In the genomic region with DNA sequence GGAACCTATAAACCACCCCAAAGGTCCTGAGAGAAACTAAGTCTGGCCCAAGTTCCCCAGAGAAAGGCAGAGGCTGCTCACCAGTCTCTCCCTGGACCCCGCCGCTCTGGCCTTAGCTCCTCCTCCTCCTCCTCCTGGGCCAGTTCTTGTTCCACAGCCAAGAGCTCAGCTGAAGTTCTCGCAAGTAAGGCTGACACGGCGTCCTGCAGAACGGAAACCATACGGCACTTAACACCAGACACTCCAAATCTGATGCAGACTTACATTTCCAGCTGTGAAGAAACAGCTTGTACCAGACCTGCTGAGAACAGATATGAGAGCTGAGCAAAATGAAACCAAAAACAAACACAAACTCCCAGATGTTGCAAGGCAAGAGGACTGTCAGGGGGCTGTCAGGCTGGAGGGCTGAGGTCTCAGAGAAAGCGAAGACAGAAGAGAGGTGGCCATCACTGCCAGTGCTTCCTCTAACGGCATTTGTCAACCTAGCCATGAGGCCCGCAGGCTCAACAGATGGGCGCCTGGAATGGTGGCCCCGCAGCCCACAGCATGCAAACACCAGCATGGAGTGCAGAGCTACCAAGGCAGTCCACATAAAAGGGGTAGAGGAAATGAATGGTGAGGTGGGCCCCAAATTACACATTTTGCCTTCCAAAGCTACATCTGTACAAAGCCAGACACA, we compare ENCODE assay signal across 8 mouse cellular contexts. TPM values are rescaled to one million over a fixed set of nuclear protein-coding genes. Genes with fewer than 3 reads are reported as not detected.
DNase-seq lines count a peak whose midpoint lies in the region; ATAC-seq and TF ChIP-seq lines count a peak whose summit lies in the region.

No protein-coding gene starts in this region.

- peak overlapping the region; percentile 33 for H3K4me3 ChIP-seq in erythroblast, embryonic 14.5 days (replicated peaks)
- peak overlapping the region; percentile 34 for H3K4me3 ChIP-seq in liver, postnatal 0 days (ENCODE audit: low read depth, low read length)
- peak overlapping the region; percentile 45 for H3K4me3 ChIP-seq in small intestine, adult 2 months (ENCODE audit: low read depth, low read length)
- no peak overlapping the region for H3K4me3 ChIP-seq in forebrain, embryonic 16.5 days (replicated peaks; ENCODE audit: low read length)

- H3K27me3 ChIP-seq in erythroblast, embryonic 14.5 days (ENCODE audit: control insufficient read depth), result no peaks in the 10 kb centered on the region
- no peaks in the 10 kb centered on the region for H3K27me3 ChIP-seq in liver, postnatal 0 days (ENCODE audit: insufficient read depth, low read length)
- H3K27me3 ChIP-seq in small intestine, adult 2 months (ENCODE audit: control insufficient read depth, insufficient read depth, low read length), result no peaks in the 10 kb centered on the region
- no peaks in the 10 kb centered on the region for H3K27me3 ChIP-seq in forebrain, embryonic 16.5 days (replicated peaks; ENCODE audit: control insufficient read depth, insufficient read depth, low read length)

- 32% methylated on average over 12 of the region's 12 CpGs for WGBS in liver, postnatal 0 days (ENCODE audit: insufficient replicate concordance)
- WGBS in small intestine, adult 2 months, result 72% methylated on average over 12 of the region's 12 CpGs
- WGBS in forebrain, embryonic 16.5 days, result 81% methylated on average over 12 of the region's 12 CpGs

- no peak for TF ChIP-seq POLR2A in small intestine, adult 2 months (IDR thresholded peaks at IDR 0.05; ENCODE audit: low read depth, low read length)

- H3K27ac ChIP-seq in liver, postnatal 0 days (ENCODE audit: low read depth), result 0 out of 2 replicates have a peak overlapping the region, but pooled peaks have one; percentile 3
- peak overlapping the region; percentile 23; the same call in 1 of the 2 replicates for H3K27ac ChIP-seq in small intestine, adult 2 months (ENCODE audit: insufficient read depth, low read depth, low read length)
- no peak overlapping the region for H3K27ac ChIP-seq in forebrain, embryonic 16.5 days (ENCODE audit: low read length)

- peak overlapping the region; percentile 54 for H3K4me2 ChIP-seq in liver, postnatal 0 days (ENCODE audit: low read depth, low read length)
- no peak overlapping the region for H3K4me2 ChIP-seq in forebrain, embryonic 16.5 days (ENCODE audit: low read length)

- H3K36me3 ChIP-seq in erythroblast, embryonic 14.5 days (ENCODE audit: control insufficient read depth), result peaks cover 13% of the 10 kb centered on the region; the same call in 1 of the 2 replicates
- H3K36me3 ChIP-seq in liver, postnatal 0 days (replicated peaks; ENCODE audit: insufficient read depth, low read length), result peaks cover 25% of the 10 kb centered on the region
- H3K36me3 ChIP-seq in small intestine, adult 2 months (ENCODE audit: control insufficient read depth, insufficient read depth, low read length), result 0 out of 2 replicates have a peak, but pooled peaks cover 3% of the 10 kb centered on the region
- peaks cover 2% of the 10 kb centered on the region; the same call in 1 of the 2 replicates for H3K36me3 ChIP-seq in forebrain, embryonic 16.5 days (ENCODE audit: control insufficient read depth, insufficient read depth)

- no peak for TF ChIP-seq EP300 in liver, postnatal 0 days (IDR thresholded peaks at IDR 0.05; ENCODE audit: low read depth)

- no peaks in the 10 kb centered on the region; the same call in 1 of the 2 replicates for H3K4me1 ChIP-seq in erythroblast, embryonic 14.5 days (ENCODE audit: control insufficient read depth)
- H3K4me1 ChIP-seq in liver, postnatal 0 days (ENCODE audit: insufficient read depth), result no peaks in the 10 kb centered on the region
- peaks cover 2% of the 10 kb centered on the region; the same call in 1 of the 2 replicates for H3K4me1 ChIP-seq in small intestine, adult 2 months (ENCODE audit: control insufficient read depth, insufficient read depth, insufficient read length, low read length)
- H3K4me1 ChIP-seq in forebrain, embryonic 16.5 days (replicated peaks; ENCODE audit: control insufficient read depth, insufficient read depth, low read length), result no peaks in the 10 kb centered on the region

- no peaks in the 10 kb centered on the region for H3K9me3 ChIP-seq in erythroblast, embryonic 14.5 days (ENCODE audit: control insufficient read depth, low read length)
- H3K9me3 ChIP-seq in liver, postnatal 0 days (ENCODE audit: low read length), result no peaks in the 10 kb centered on the region
- no peaks in the 10 kb centered on the region for H3K9me3 ChIP-seq in forebrain, embryonic 16.5 days (ENCODE audit: control insufficient read depth, low read length)

- no peak overlapping the region for H3K9ac ChIP-seq in liver, postnatal 0 days (replicated peaks)
- H3K9ac ChIP-seq in forebrain, embryonic 16.5 days (replicated peaks; ENCODE audit: low read depth, low read length), result no peak overlapping the region

- peak; percentile 39 for DNase-seq in Muller cell, postnatal 12 days (ENCODE audit: inconsistent ontology term)
- peak; percentile 65 for DNase-seq in gastrocnemius, adult 18-20 months (ENCODE audit: low spot score)
- peak; percentile 12 for DNase-seq in induced T-regulatory cell, adult 2 months (ENCODE audit: low read depth)
- peak; percentile 31 for DNase-seq in liver, postnatal 0 days

- no peak; the same call in 1 of the 2 replicates for ATAC-seq in erythroblast, adult 5-6 weeks (replicated peaks; ENCODE audit: low FRiP score, poor library complexity, severe bottlenecking)
- ATAC-seq in liver, postnatal 0 days, result 0 out of 2 replicates have a peak, but pooled peaks have one; percentile 19
- ATAC-seq in forebrain, embryonic 16.5 days, result no peak

- no peak for TF ChIP-seq CTCF in liver, postnatal 0 days (IDR thresholded peaks at IDR 0.05; ENCODE audit: low read depth)
- no peak for TF ChIP-seq CTCF in small intestine, adult 2 months (IDR thresholded peaks at IDR 0.05; ENCODE audit: extremely low read depth, insufficient read length, insufficient replicate concordance, low read depth, low read length)

RNA-seq across cellular contexts. Expression of gene Cldn22, which starts 27.7 kb away (rescaled TPM):
- polyA plus RNA-seq in erythroblast, embryonic 14.5 days (2012), result not detected in 2 replicates
- not detected in 2 replicates for total RNA-seq in erythroblast, adult 5-6 weeks (2015; ENCODE audit: low replicate concordance)
- total RNA-seq in erythroblast, adult 5-6 weeks (2017; ENCODE audit: low replicate concordance), result not detected in 2 replicates
- under 1 TPM; 0.69 to 0.84 TPM for total RNA-seq in gastrocnemius, adult 18-20 months (2021)
- polyA plus RNA-seq in liver, postnatal 0 days (2015; fragmentation: Nextera tagmentation; extraction: Ambion mirVana), result not detected in 2 replicates
- 0.43 TPM in 1 of 2 replicates, not detected in the other for polyA plus RNA-seq in small intestine, adult 2 months (2012; rRNA removed)
- polyA plus RNA-seq in forebrain, embryonic 16.5 days (2015; fragmentation: Nextera tagmentation; extraction: Ambion mirVana), result not detected in 2 replicates

RNA-seq across cellular contexts. Expression of gene Cldn24, which starts 30.0 kb away (rescaled TPM):
- not detected in 2 replicates for polyA plus RNA-seq in erythroblast, embryonic 14.5 days (2012)
- total RNA-seq in erythroblast, adult 5-6 weeks (2015; ENCODE audit: low replicate concordance), result not detected in 2 replicates
- total RNA-seq in erythroblast, adult 5-6 weeks (2017; ENCODE audit: low replicate concordance), result not detected in 2 replicates
- not detected for total RNA-seq in gastrocnemius, adult 18-20 months (2021)
- polyA plus RNA-seq in liver, postnatal 0 days (2015; fragmentation: Nextera tagmentation; extraction: Ambion mirVana), result not detected in 2 replicates
- polyA plus RNA-seq in small intestine, adult 2 months (2012; rRNA removed), result 0.32 TPM in 1 of 2 replicates, not detected in the other
- not detected in 2 replicates for polyA plus RNA-seq in forebrain, embryonic 16.5 days (2015; fragmentation: Nextera tagmentation; extraction: Ambion mirVana)

Comparison
In these comparisons a context has a peak if more than half of its experiments do, and no peak if none do; other contexts are left out.
1. DNase-seq: peak in every context shown above with its lines; median percentile 65 in gastrocnemius, adult 18-20 months; 39 in Muller cell, postnatal 12 days; 31 in liver, postnatal 0 days; 12 in induced T-regulatory cell, adult 2 months.